Mouse (Mus musculus) forebrain, embryonic 16.5 days (tissue): Measurements from ENCODE around the gene Otop1. TPM values are rescaled to one million over a fixed set of nuclear protein-coding genes. Genes with fewer than 3 reads are reported as not detected.

Experiments used
- ATAC-seq: fragments of 200-750 bp; cut with Nextera tagmentation; 2 replicates; pipeline ENCODE4 v1.8.0; 2017; ENCODE audit warnings: mild to moderate bottlenecking, moderate library complexity
- H3K27ac ChIP-seq: fragments of 300-500 bp; sonication (generic); 2 replicates; pipeline ENCODE4 v1.5.1; 2014; ENCODE audit warnings: low read length, control low read depth
- H3K27me3 ChIP-seq: fragments of 300-500 bp; sonication (generic); replicated peaks from 2 replicates; pipeline ENCODE4 v1.6.1; 2014; ENCODE audit warnings: low read length; ENCODE audit not compliant: control insufficient read depth, insufficient read depth
- H3K36me3 ChIP-seq: fragments of 300-500 bp; sonication (generic); 2 replicates; pipeline ENCODE4 v1.6.1; 2014; ENCODE audit not compliant: control insufficient read depth, insufficient read depth
- H3K4me1 ChIP-seq: fragments of 300-500 bp; sonication (generic); replicated peaks from 2 replicates; pipeline ENCODE4 v1.6.1; 2014; ENCODE audit warnings: low read length; ENCODE audit not compliant: control insufficient read depth, insufficient read depth
- H3K4me2 ChIP-seq: fragments of 300-500 bp; sonication (generic); 2 replicates; pipeline ENCODE4 v1.6.1; 2014; ENCODE audit warnings: mild to moderate bottlenecking, low read length, control low read depth
- H3K4me3 ChIP-seq: fragments of 300-500 bp; sonication (generic); replicated peaks from 2 replicates; pipeline ENCODE4 v1.5.1; 2014; ENCODE audit warnings: mild to moderate bottlenecking, low read length, control low read depth
- H3K9ac ChIP-seq: fragments of 300-500 bp; sonication (generic); replicated peaks from 2 replicates; pipeline ENCODE4 v1.6.1; 2014; ENCODE audit warnings: low read depth, low read length, control low read depth
- H3K9me3 ChIP-seq: fragments of 300-500 bp; sonication (generic); 2 replicates; pipeline ENCODE4 v1.6.1; 2016; ENCODE audit warnings: low read length; ENCODE audit not compliant: control insufficient read depth
- WGBS: fragments of 180-500 bp; shearing (Covaris S2); extraction: QIAGEN DNeasy Blood & Tissue Kit; methylation state at CpG from one replicate; pipeline ENCODE4 v1.1.7; 2014; 5-methylcytosine and 5-hydroxymethylcytosine counted together
- polyA plus RNA-seq: library from polyadenylated mRNA; unstranded; fragments of >200 nt; fragmentation: Nextera tagmentation; extraction: Ambion mirVana; gene quantifications from 2 replicates; pipeline ENCODE4 v1.2.1, GENCODE M21; 2015

The Otop1 gene
- polyA plus RNA-seq = not detected in 2 replicates

DNA sequence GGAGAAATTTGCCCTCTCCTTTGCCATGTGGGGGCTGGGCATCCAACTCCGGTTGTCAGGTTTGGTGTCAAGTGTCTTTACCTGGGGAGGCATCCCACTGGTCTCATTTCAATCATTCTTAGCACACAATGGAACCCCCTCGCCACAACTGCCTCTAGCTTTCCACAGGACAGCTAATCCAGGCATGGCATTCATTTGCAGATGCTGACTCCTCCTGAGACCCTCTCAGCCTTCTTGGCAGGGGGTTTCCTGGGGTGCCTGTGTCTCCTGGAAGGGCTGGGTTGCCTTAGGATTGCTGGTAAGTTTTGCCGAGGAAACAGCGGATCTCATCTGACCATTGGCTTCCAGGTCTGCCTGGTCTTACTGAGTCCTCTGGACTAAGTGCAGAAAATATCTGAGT is at the start of gene Otop1:
Gene Otop1 (plus strand): TSS at position 202 of the 400 bp plus-strand sequence.
- H3K9me3 ChIP-seq = no peaks in the 10 kb centered on the region
- no peak for ATAC-seq
- H3K9ac ChIP-seq = no peak within 1 kb of the TSS
- WGBS = 5% methylated on average over 4 of the region's 4 CpGs
- peak within 1 kb of the TSS; percentile 10; the same call in 1 of the 2 replicates for H3K4me3 ChIP-seq
- H3K4me1 ChIP-seq = peaks cover 17% of the 10 kb centered on the region
- H3K36me3 ChIP-seq = no peaks in the 10 kb centered on the region
- H3K27ac ChIP-seq = no peak within 1 kb of the TSS
- peak within 1 kb of the TSS; percentile 24 for H3K4me2 ChIP-seq
- peaks cover 54% of the 10 kb centered on the region for H3K27me3 ChIP-seq

DNA sequence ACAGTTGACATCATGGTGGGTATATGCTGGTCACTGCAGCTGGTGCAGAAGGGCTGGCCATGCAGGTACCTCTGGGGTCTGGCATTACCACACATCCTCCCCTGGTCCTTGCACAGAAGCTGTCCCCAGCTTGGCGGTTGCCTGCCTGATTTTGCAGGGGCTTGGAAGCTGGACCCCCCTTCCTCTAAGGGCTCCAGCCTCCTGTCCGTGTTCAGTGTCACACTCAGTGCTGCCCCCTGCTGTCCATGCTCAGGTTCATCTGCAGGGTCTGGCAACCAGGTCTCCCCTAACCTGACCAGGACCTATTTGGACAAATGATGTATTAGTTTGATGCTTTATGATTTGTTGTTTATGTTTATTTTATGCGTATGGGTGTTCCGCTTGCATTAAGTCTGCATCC is 40.4 kb upstream of the Otop1 start:
- H3K4me2 ChIP-seq = no peak overlapping the region
- no peak overlapping the region for H3K9ac ChIP-seq
- H3K4me1 ChIP-seq = no peaks in the 10 kb centered on the region
- peaks cover 8% of the 10 kb centered on the region; the same call in 1 of the 2 replicates for H3K36me3 ChIP-seq
- WGBS = 69% methylated on average over 4 of the region's 4 CpGs
- H3K27me3 ChIP-seq = no peaks in the 10 kb centered on the region
- no peak overlapping the region for H3K27ac ChIP-seq
- H3K9me3 ChIP-seq = no peaks in the 10 kb centered on the region
- H3K4me3 ChIP-seq = no peak overlapping the region
- no peak for ATAC-seq

DNA sequence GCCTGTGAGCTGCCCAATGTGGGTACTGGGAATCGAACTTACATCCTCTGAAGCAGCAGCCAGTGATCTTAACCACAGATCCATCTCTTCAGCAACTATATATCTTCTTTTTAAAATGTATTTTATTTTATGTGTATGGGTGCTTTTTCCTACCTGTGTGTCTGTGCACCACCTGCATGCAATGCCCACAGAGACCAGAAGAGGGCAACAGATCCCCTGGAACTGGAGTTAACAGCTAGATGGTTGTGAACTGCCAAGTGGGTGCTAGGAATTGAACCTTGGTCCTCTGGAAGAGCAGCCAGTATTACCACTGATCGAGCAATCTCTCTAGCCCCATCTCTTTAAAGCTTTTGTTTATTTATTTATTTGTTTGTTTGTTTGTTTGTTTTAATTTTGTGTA is 39.1 kb upstream of the Otop1 start:
- H3K9me3 ChIP-seq = no peaks in the 10 kb centered on the region
- ATAC-seq = no peak
- H3K4me3 ChIP-seq = no peak overlapping the region
- no peak overlapping the region for H3K9ac ChIP-seq
- H3K27ac ChIP-seq = no peak overlapping the region
- no peak overlapping the region for H3K4me2 ChIP-seq
- 95% methylated on average over 2 of the region's 2 CpGs for WGBS
- H3K4me1 ChIP-seq = no peaks in the 10 kb centered on the region
- no peaks in the 10 kb centered on the region for H3K27me3 ChIP-seq
- H3K36me3 ChIP-seq = peaks cover 5% of the 10 kb centered on the region; the same call in 1 of the 2 replicates

DNA sequence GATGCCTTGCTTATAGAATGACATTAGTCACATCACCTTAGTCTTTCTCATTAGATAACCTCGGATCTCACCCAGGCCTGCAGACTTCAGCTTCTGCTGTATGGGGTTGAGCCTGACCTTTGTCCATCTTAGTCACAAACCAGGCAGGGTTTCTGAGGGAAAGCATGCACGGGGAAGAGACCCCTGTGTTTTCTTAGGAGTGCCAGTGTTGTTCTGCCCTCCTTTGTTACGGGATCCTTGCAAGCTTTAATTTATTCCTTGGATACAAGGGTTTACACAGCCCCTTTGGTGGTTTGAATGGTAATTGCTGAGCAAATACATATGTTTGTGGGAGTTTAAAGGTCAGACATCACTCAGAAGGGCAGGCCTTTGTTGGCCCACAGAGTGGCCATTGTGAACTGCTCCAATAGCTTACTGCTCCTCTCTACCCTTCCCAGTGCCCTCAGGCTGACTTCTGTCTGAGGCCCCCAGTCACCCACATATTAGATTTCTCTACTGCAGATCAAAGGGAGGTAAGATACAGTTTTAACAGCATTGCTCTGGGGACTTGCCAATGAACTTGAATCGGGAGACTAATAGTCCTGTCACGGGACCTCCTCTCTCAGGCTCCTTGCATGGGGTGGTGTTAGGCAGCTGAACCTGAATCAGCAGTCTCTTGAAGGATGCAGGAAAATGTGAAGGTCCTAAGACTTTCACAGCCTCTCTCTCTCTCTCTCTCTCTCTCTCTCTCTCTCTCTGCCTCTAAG is 34.9 kb upstream of the Otop1 start:
- no peak overlapping the region for H3K27ac ChIP-seq
- no peaks in the 10 kb centered on the region for H3K9me3 ChIP-seq
- WGBS = 22% methylated on average over 5 of the region's 5 CpGs
- H3K4me3 ChIP-seq = no peak overlapping the region
- H3K4me1 ChIP-seq = no peaks in the 10 kb centered on the region
- no peaks in the 10 kb centered on the region for H3K36me3 ChIP-seq
- ATAC-seq = no peak
- H3K9ac ChIP-seq = no peak overlapping the region
- H3K4me2 ChIP-seq = no peak overlapping the region
- H3K27me3 ChIP-seq = no peaks in the 10 kb centered on the region

DNA sequence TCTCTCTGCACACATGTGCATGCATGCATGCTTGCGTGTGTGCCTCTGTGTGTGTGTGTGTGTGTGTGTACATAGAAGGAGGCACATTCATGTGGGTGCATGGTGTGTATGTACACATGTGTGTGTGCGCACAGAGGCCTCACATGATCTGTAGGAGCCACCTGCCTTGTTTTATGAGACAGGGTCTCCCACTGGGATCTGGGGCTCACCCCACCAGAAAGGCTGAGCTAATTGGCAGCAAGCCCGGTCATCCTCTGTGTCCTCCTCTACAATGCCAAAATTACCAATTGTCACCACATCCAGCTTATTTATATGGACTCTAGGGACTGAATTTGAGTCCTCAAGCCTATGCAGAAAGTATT is 34.3 kb upstream of the Otop1 start:
- H3K4me1 ChIP-seq = no peaks in the 10 kb centered on the region

DNA sequence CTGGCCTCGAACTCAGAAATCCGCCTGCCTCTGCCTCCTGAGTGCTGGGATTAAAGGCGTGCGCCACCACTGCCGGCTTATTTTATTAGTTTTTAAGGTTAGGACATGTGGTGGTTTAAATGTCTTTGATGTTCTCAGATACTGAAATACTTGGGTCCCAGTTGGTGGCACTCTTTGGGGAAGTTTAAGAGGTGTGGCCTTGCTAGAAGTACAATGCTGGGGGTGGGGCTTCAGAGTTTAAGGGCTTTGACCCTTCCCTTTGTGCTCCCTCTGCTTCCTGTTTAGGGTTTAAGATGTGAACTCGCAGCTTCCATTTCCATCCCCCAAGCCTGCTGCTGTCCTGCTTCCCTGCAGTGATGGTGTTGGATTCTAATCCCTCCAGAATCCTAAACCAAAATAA is 33.8 kb upstream of the Otop1 start:
- Histone ChIP-seq H3K27ac (no peak overlapping the region), H3K36me3 (no peaks in the 10 kb centered on the region), H3K9me3 (no peaks in the 10 kb centered on the region), H3K4me1 (no peaks in the 10 kb centered on the region), H3K27me3 (no peaks in the 10 kb centered on the region), H3K4me3 (no peak overlapping the region), H3K9ac (no peak overlapping the region), H3K4me2 (no peak overlapping the region)
- no peak for ATAC-seq
- 84% methylated on average over 6 of the region's 6 CpGs for WGBS

More for the DNA sequence above, 34.3 kb upstream of the Otop1 start:
- Histone ChIP-seq H3K27me3 (no peaks in the 10 kb centered on the region), H3K4me3 (no peak overlapping the region), H3K27ac (no peak overlapping the region), H3K9me3 (no peaks in the 10 kb centered on the region), H3K36me3 (no peaks in the 10 kb centered on the region), H3K4me2 (no peak overlapping the region), H3K9ac (no peak overlapping the region)
- WGBS = 79% methylated on average over 3 of the region's 3 CpGs
- ATAC-seq = no peak

DNA sequence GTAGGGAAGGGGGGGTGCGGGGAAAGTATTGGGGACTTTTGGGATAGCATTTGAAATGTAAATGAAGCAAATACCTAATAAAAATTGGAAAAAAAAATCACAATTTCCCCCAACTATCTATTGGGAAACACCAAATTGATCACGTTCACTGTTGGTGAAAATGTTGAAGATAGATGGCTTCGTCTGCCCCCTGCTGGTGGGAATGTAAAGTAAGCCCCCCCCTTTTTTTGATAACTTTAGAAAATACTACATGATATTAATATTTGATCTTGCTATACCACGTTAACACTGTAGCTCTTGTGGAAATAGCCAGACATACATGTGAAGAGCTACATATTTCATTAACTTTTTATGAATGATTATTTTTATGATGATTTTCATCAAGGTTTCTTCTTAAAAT is 20.6 kb upstream of the Otop1 start:
- no peak overlapping the region for H3K4me3 ChIP-seq
- H3K27ac ChIP-seq = no peak overlapping the region
- no peak overlapping the region for H3K4me2 ChIP-seq
- no peak overlapping the region for H3K9ac ChIP-seq
- no peaks in the 10 kb centered on the region for H3K4me1 ChIP-seq
- H3K27me3 ChIP-seq = no peaks in the 10 kb centered on the region
- no peaks in the 10 kb centered on the region for H3K36me3 ChIP-seq
- no peak for ATAC-seq
- 53% methylated on average over 4 of the region's 4 CpGs for WGBS
- no peaks in the 10 kb centered on the region for H3K9me3 ChIP-seq

DNA sequence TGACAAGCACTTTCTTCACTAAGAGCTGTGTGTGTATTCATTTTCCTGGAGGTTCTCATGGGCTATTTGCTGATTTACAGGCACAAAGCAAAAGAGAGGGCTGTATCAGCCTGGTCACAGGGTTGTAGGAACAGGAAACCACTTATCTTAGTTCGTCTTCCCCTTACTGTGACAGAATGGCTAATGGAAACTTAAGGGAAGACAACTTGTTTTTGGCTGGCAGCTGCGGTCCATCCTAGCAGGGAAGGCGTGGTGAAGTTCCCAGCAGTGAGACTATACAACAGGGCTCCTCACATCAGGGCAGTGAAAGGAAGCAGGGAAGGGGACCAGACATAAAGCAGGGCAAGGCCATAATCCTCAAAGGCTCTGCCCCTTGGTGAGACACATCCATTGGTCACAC is 20.1 kb upstream of the Otop1 start:
- no peak for ATAC-seq
- Histone ChIP-seq H3K9ac (no peak overlapping the region), H3K4me1 (no peaks in the 10 kb centered on the region)

DNA sequence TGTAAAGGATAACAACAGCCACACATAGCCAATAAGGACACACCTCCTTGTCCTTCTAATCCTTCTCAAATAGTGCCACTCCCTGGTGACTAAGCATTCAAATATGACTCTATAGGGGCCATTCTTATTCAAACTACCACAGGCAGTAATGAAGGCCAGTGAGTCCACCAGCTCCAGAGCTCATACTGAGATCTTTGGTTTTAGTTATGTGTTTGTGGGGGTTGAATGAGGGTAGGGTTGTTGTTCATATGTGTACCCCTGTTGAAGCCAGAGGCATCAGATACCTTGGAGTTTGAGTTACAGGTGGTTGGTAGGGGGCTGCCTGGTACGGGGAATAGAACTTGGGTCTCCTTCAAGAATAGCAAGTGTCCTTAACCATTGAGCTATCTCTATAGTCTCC is 19.2 kb upstream of the Otop1 start:
- Histone ChIP-seq H3K27me3 (no peaks in the 10 kb centered on the region), H3K4me1 (peaks cover 5% of the 10 kb centered on the region), H3K9me3 (no peaks in the 10 kb centered on the region), H3K4me2 (no peak overlapping the region), H3K4me3 (no peak overlapping the region), H3K36me3 (no peaks in the 10 kb centered on the region), H3K27ac (no peak overlapping the region), H3K9ac (no peak overlapping the region)
- 95% methylated on average over 1 of the region's 1 CpGs for WGBS
- ATAC-seq = no peak

More for the DNA sequence above, 20.1 kb upstream of the Otop1 start:
- Histone ChIP-seq H3K27ac (no peak overlapping the region), H3K27me3 (no peaks in the 10 kb centered on the region), H3K4me3 (no peak overlapping the region), H3K9me3 (no peaks in the 10 kb centered on the region), H3K4me2 (no peak overlapping the region), H3K36me3 (no peaks in the 10 kb centered on the region)
- WGBS = 89% methylated on average over 3 of the region's 3 CpGs
